Mouse (Mus musculus): ENCODE measurements at regions not wholly inside any gene's neighbourhood (a gene's known extent, or its start where the extent isn't known, plus 50 kb on each side); places are given as distances from the start of the nearest gene placed in this dataset.

GRCm38 (mm10) chr1:41759366-41759765 is 936.2 kb upstream of the Pou3f3 start:
- TF ChIP-seq CTCF (IDR thresholded peaks at IDR 0.05; ENCODE audit: borderline replicate concordance, extremely low read depth, insufficient read depth, insufficient read length) (no peak), POLR2A (IDR thresholded peaks at IDR 0.05; ENCODE audit: borderline replicate concordance, extremely low read depth, insufficient read depth, insufficient read length, poor library complexity, severe bottlenecking) (no peak)

All from brain, embryonic 14.5 days (tissue).